27 mouse cellular contexts compared by ENCODE assay signal in the genomic region with DNA sequence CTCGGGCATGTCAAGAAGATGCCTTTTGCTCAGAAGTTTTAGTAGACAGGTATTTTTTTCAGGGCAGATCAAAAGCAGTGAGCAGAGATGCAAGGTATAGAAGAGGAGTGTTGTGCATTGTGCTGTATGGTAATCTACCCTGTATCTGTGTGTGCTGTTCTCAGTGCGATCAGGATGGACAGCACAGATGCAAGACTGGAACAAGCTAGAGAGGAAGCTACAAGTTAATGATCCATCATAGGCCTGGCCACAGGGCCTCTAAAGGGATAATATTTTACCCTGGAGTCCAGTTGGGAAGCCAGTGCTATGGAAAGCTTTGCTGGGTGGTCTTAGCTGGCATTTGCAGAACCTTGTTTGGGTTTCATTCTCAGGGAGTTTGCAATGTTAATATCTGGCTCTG. TPM values are rescaled to one million over a fixed set of nuclear protein-coding genes. Genes with fewer than 3 reads are reported as not detected.
"Had no signal": no experiment of that assay in that cellular context is flagged by ENCODE, and none has a peak within 500 bp of the region (broad histone marks: within the 10 kb centered on the region; RNA-seq: fewer than 3 reads in every experiment).

No protein-coding gene starts in this region.

- H3K27ac ChIP-seq: embryonic facial prominence, embryonic 10.5 days; embryonic facial prominence, embryonic 12.5 days; embryonic facial prominence, embryonic 13.5 days; embryonic facial prominence, embryonic 15.5 days; forebrain, embryonic 10.5 days; forebrain, embryonic 12.5 days; forebrain, embryonic 13.5 days; forebrain, embryonic 15.5 days; gastrocnemius, adult 2 months had no signal

- DNase-seq: cerebellum, adult 8-10 months; cerebellum, adult 9-10 months; cerebellum, adult 9-11 months; cerebellum, postnatal 10 days; cerebellum, postnatal 14 days; cerebellum, postnatal 25 days; cerebellum, postnatal 36 days; embryo, embryonic 11 days; forebrain, postnatal 0 days; gastrocnemius, adult 2 months; gastrocnemius, postnatal 10 days; gastrocnemius, postnatal 14 days; gastrocnemius, postnatal 25 days; gastrocnemius, postnatal 36 days; heart, adult 11 months; heart, adult 18-20 months had no signal

- H3K4me1 ChIP-seq: embryonic facial prominence, embryonic 12.5 days; embryonic facial prominence, embryonic 13.5 days; embryonic facial prominence, embryonic 15.5 days had no signal

- H3K9me3 ChIP-seq: embryonic facial prominence, embryonic 10.5 days; embryonic facial prominence, embryonic 12.5 days; embryonic facial prominence, embryonic 13.5 days; embryonic facial prominence, embryonic 15.5 days; forebrain, embryonic 10.5 days; forebrain, embryonic 12.5 days; forebrain, embryonic 13.5 days; forebrain, embryonic 15.5 days had no signal

- ATAC-seq: forebrain, embryonic 13.5 days; forebrain, embryonic 14.5 days; forebrain, embryonic 15.5 days; forebrain, embryonic 16.5 days had no signal

- H3K9ac ChIP-seq: embryonic facial prominence, embryonic 12.5 days; embryonic facial prominence, embryonic 13.5 days; embryonic facial prominence, embryonic 15.5 days; forebrain, embryonic 12.5 days; forebrain, embryonic 13.5 days; forebrain, embryonic 15.5 days; forebrain, postnatal 0 days had no signal

- H3K4me2 ChIP-seq: embryonic facial prominence, embryonic 12.5 days; embryonic facial prominence, embryonic 13.5 days; embryonic facial prominence, embryonic 15.5 days; forebrain, embryonic 12.5 days; forebrain, embryonic 13.5 days; forebrain, embryonic 15.5 days had no signal

- H3K36me3 ChIP-seq: embryonic facial prominence, embryonic 10.5 days; embryonic facial prominence, embryonic 12.5 days; embryonic facial prominence, embryonic 13.5 days; embryonic facial prominence, embryonic 15.5 days; forebrain, embryonic 10.5 days; forebrain, embryonic 12.5 days; forebrain, embryonic 15.5 days had no signal

- H3K27me3 ChIP-seq: forebrain, embryonic 12.5 days; forebrain, embryonic 13.5 days; forebrain, embryonic 15.5 days had no signal

- H3K4me3 ChIP-seq: embryonic facial prominence, embryonic 10.5 days; embryonic facial prominence, embryonic 12.5 days; embryonic facial prominence, embryonic 13.5 days; embryonic facial prominence, embryonic 15.5 days; erythroblast, embryonic 14.5 days; forebrain, embryonic 10.5 days; forebrain, embryonic 12.5 days; forebrain, embryonic 13.5 days; forebrain, embryonic 15.5 days; gastrocnemius, adult 2 months had no signal

RNA-seq across cellular contexts. Expression of gene Mamld1, which starts 6.9 kb away (rescaled TPM):
- polyA plus RNA-seq: erythroblast, embryonic 14.5 days had no signal
